7 mouse cellular contexts compared by ENCODE assay signal in genomic region chr7:79466053-79466901, GRCm38 (mm10). TPM values are rescaled to one million over a fixed set of nuclear protein-coding genes. Genes with fewer than 3 reads are reported as not detected.
A peak's percentile ranks its signal among the peaks of the same experiment; 100 is the strongest.
DNase-seq lines count a peak whose midpoint lies in the region; ATAC-seq lines count a peak whose summit lies in the region.

Gene Polg, minus strand, starts transcription at chr7:79466362.

- peak within 1 kb of the TSS; percentile 80 for H3K4me3 ChIP-seq in embryonic facial prominence, embryonic 11.5 days (ENCODE audit: low read depth, low read length)
- H3K4me3 ChIP-seq in limb, embryonic 10.5 days = peak within 1 kb of the TSS; percentile 93
- H3K4me3 ChIP-seq in midbrain, embryonic 13.5 days (replicated peaks) = peak within 1 kb of the TSS; percentile 86

- peak; percentile 99 for DNase-seq in adrenal gland, postnatal 14 days
- DNase-seq in embryonic facial prominence, embryonic 11.5 days (ENCODE audit: low spot score) = peak; percentile 96
- peak; percentile 98 for DNase-seq in kidney, adult 11 months
- DNase-seq in limb, embryonic 10.5 days (ENCODE audit: low spot score) = peak; percentile 99
- peak; percentile 97 for DNase-seq in spleen, adult 12 weeks (ENCODE audit: low spot score)

- no peaks in the 10 kb centered on the region for H3K9me3 ChIP-seq in embryonic facial prominence, embryonic 11.5 days (replicated peaks; ENCODE audit: control insufficient read depth, low read length)
- H3K9me3 ChIP-seq in limb, embryonic 10.5 days (replicated peaks) = no peaks in the 10 kb centered on the region
- H3K9me3 ChIP-seq in midbrain, embryonic 13.5 days = no peaks in the 10 kb centered on the region

- under 1% methylated on average over 76 of the region's 76 CpGs for WGBS in embryonic facial prominence, embryonic 11.5 days
- under 1% methylated on average over 76 of the region's 76 CpGs for WGBS in limb, embryonic 10.5 days
- WGBS in midbrain, embryonic 13.5 days = under 1% methylated on average over 73 of the region's 76 CpGs

- 0 out of 2 replicates have a peak, but pooled peaks cover 2% of the 10 kb centered on the region for H3K27me3 ChIP-seq in embryonic facial prominence, embryonic 11.5 days (ENCODE audit: control insufficient read depth, insufficient read depth, low read length)
- peaks cover 21% of the 10 kb centered on the region for H3K27me3 ChIP-seq in limb, embryonic 10.5 days (ENCODE audit: low read depth, poor library complexity, severe bottlenecking)
- H3K27me3 ChIP-seq in midbrain, embryonic 13.5 days = peaks cover 21% of the 10 kb centered on the region

- peak within 1 kb of the TSS; percentile 73 for H3K9ac ChIP-seq in embryonic facial prominence, embryonic 11.5 days (replicated peaks; ENCODE audit: low read length)
- peak within 1 kb of the TSS; percentile 83 for H3K9ac ChIP-seq in midbrain, embryonic 13.5 days (replicated peaks)

- H3K4me1 ChIP-seq in embryonic facial prominence, embryonic 11.5 days (ENCODE audit: control insufficient read depth, insufficient read depth, low read length) = peaks cover 7% of the 10 kb centered on the region
- H3K4me1 ChIP-seq in limb, embryonic 10.5 days = peaks cover 47% of the 10 kb centered on the region
- H3K4me1 ChIP-seq in midbrain, embryonic 13.5 days (replicated peaks) = peaks cover 37% of the 10 kb centered on the region

- peaks cover 4% of the 10 kb centered on the region for H3K36me3 ChIP-seq in embryonic facial prominence, embryonic 11.5 days (replicated peaks; ENCODE audit: control insufficient read depth, insufficient read depth, low read depth, low read length)
- peaks cover 29% of the 10 kb centered on the region for H3K36me3 ChIP-seq in limb, embryonic 10.5 days
- H3K36me3 ChIP-seq in midbrain, embryonic 13.5 days = peaks cover 17% of the 10 kb centered on the region

- ATAC-seq in embryonic facial prominence, embryonic 11.5 days (replicated peaks; ENCODE audit: insufficient number of reproducible peaks, low FRiP score, low TSS enrichment, low read depth) = peak; percentile 96
- peak; percentile 84 for ATAC-seq in granulocyte monocyte progenitor cell, adult 5-6 weeks (replicated peaks; ENCODE audit: poor library complexity, severe bottlenecking)
- ATAC-seq in midbrain, embryonic 13.5 days = peak; percentile 96

- H3K4me2 ChIP-seq in embryonic facial prominence, embryonic 11.5 days (ENCODE audit: low read depth, low read length) = peak within 1 kb of the TSS; percentile 89
- H3K4me2 ChIP-seq in midbrain, embryonic 13.5 days (replicated peaks) = peak within 1 kb of the TSS; percentile 92

- H3K27ac ChIP-seq in embryonic facial prominence, embryonic 11.5 days (replicated peaks; ENCODE audit: low read depth, low read length) = peak within 1 kb of the TSS; percentile 43; the same call in 1 of the 2 replicates
- peak within 1 kb of the TSS; percentile 92 for H3K27ac ChIP-seq in limb, embryonic 10.5 days
- peak within 1 kb of the TSS; percentile 78 for H3K27ac ChIP-seq in midbrain, embryonic 13.5 days

RNA-seq across cellular contexts. Expression of gene Polg, which starts in this region (rescaled TPM):
- 71.1 and 79.2 TPM in 2 replicates for total RNA-seq in adrenal gland, postnatal 14 days (2021)
- 19.7 and 21.3 TPM in 2 replicates for polyA plus RNA-seq in embryonic facial prominence, embryonic 11.5 days (2014; fragmentation: Nextera tagmentation; extraction: Ambion mirVana)
- 27.1 and 34.9 TPM in 2 replicates for total RNA-seq in granulocyte monocyte progenitor cell, adult 5-6 weeks (2014; fragmentation: Nextera tagmentation)
- 40.5 and 61.0 TPM in 2 replicates for total RNA-seq in granulocyte monocyte progenitor cell, adult 5-6 weeks (2017)
- polyA plus RNA-seq in limb, embryonic 10.5 days (2016; fragmentation: Nextera tagmentation; extraction: Ambion mirVana) = 41.1 and 42.3 TPM in 2 replicates
- polyA plus RNA-seq in midbrain, embryonic 13.5 days (2015; fragmentation: Nextera tagmentation; extraction: Ambion mirVana) = 22.0 and 23.8 TPM in 2 replicates

Comparison
In these comparisons a context has a peak if more than half of its experiments do, and no peak if none do; other contexts are left out.
1. Peak in every context shown above with its lines: DNase-seq, ATAC-seq, H3K4me3 ChIP-seq and H3K27ac ChIP-seq.